Mouse (Mus musculus): ENCODE results near the gene Rabgap1l.
"Not testable (repeated sequence)": the region's sequence is repeated elsewhere in the genome, so short reads cannot be mapped to it uniquely, and the experiment has no call there.

The Rabgap1l gene

DNA sequence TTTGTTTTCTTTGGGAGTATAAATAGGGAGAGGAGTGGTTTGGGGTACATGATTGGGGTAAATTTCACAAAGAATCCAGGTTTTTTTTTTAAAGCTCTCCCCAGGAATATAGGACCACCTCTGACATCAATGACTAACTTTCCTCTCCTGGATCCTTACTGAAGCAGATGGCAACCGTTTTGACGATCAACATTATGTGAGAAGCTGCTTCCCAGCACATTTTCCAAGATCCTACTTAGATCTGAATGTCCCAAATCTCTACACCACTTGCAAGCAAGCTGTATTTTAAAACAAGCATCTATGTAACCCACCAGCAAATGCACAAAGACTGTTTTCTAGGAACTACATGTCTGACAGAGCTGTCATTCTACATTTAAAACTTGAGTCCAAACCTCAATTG lies 311.4 kb downstream of the Rabgap1l start:
- no peak for DNase-seq

DNA sequence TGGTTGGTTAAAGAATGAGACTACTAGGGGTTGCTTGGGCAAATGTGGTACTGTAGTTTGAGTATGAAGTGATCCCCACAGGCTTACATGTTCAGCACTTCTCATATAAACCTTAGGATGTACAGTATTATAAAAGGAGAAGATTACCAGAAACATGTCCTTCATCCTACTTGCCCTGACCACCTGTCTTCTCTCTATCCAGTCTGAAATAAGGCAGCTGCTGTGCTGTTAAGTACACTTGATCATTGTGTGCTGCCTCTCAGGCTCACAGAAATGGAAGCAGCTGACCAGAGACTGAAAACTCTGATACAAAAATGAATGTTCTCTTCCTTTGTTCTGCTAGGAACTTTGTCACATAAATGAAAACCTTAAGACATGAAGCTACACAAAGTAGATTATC lies 325.6 kb downstream of the Rabgap1l start:
- no peak for DNase-seq

DNA sequence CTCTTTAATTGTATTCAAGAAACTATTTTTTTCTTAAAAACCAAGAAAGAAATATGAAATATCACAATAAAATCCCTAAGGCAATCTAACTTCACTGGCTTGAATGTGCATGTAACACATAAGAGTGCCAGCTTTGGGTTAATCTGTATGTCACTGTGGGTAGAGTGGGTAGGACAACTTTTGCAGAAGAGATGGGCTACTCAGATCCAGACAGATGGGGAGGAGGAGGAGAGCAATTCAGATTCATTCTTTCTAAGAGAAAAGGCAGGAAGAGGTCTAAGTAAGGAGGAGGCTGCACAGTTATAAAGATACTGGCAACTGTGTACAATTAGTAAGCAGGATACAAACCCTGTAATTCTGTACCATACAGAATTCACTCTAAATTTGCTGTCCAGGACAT lies 327.8 kb downstream of the Rabgap1l start:
- DNase-seq: no peak

DNA sequence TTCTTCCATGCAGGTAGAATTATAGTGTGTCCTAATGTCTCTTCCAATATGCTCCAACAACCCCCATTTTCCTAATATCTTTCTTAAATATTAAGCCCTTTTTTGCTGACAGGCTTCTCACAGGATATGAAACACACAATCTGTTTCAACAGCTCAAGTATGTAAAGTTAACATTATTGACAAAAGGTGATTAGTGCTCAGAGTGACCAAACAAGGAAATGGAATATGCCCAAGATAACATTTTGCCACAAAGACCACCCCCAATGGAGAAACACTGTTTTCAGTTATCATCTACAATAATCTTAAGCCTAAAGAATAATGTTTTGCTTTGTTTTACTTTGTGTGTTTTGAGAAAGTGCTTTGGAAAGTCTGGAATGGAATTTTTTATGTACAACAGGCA lies 328.9 kb downstream of the Rabgap1l start:
- DNase-seq: no peak

DNA sequence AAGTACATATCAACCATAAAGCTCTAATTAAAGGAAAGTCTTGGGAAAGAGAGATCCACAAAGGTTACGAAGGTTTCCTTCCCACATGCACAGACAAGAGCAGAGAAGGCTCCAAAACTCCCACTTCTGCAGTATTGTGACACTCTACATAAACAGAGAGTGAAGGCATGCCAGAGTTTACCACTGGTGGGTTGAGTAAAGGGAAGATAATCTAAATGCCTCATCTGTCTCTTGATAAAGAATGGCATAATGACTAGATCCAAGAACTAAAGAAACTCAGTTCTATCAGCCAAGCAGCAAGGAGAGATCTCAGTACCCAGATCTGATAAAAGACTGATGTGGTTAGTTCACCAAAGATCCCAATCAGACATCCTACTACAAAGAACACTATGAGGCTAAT lies 332.7 kb downstream of the Rabgap1l start:
- no peak for DNase-seq

DNA sequence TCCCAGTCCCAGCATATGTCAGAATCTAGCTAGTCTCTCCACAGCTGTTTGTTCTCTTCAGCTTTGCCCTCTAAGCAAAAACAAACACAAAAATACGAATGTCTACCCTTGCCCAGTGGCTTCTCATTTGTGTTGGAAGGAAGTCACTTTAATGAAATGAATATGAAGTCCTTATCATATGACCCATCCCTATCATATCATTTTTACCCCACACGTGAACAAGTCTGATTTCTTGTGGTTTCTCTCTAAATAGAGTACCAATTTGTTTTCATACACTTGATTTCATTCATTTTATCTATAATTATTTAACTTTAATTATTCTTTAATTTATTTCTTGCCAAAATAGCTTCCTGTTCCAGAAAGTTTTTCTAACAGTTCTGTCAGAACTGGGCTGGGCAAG lies 341.3 kb downstream of the Rabgap1l start:
- DNase-seq: no peak

DNA sequence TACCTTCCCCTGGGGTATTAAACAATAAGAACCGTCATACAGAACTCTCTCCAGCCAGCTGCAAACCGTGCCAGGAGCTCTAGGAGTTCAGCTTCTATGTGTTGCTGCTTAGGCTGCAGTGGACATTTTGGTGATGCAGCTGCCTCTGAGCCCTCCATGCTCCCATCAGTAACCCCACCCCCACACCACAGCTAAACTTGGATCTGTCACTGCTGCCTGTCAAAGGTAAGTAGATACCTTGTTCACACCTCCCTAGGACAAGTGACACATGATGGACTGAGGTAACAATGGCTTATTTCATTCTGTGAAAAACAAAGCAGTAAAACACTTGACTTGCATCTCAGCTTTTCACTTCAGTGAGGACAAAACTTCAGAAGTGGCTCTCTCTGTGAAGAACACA lies 344.3 kb downstream of the Rabgap1l start:
- no peak for DNase-seq

DNA sequence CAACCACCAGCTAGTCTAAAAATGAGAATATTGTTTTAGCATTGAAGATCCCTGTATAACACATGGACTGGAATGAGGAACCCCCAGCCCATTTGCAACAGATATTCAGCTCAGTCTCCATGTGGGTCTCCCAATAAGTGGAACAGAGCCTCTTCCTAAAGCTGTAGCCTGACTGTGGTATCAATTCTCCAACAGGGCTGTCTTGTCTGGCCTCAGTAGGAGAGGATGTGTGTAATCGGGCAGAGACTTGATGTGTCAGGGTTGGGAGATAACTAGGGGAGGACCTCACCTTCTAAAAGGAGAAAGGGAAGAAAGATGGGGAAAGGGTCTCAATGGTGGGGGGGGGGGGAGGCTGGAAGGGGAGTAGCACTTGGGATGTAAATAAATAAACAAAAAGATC lies 346.2 kb downstream of the Rabgap1l start:
- no peak for DNase-seq

DNA sequence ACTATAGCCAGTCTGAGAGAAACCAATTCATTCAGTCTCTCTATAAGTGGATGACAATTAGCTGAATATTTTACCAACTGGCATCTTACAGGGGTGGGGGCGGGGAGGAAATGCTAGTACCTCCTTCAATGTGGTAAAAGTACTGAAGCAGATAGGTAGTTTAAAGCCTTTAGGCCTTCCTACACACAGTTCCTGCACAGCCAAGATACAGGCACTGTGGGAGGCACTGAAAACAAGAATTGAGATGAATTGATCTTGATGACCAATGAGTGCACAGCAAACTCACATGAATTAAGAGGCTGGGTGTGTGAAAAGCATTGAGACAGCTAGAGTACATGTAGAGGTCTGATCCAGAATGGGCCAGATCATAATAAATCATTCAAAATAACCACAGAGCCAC lies 349.5 kb downstream of the Rabgap1l start:
- DNase-seq: no peak

DNA sequence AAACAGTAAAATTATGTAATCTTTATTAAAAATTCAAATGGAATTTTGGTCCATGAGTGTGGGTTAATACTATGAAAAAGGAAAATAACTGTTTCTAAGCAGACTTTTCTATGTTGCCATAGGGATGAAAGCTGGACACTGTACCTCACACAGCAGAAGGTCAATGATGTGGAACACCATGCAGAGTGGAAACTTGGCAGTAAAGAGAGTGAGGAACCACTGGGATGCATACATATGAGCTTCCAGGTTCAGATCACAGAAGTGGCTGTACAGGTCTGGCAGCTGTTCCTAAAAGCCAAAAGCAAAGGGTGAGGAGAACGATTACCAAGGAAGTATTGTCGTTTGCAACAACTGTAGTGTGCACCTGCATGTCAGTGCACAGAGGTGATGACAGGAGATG lies 351.3 kb downstream of the Rabgap1l start:
- no peak for DNase-seq

DNA sequence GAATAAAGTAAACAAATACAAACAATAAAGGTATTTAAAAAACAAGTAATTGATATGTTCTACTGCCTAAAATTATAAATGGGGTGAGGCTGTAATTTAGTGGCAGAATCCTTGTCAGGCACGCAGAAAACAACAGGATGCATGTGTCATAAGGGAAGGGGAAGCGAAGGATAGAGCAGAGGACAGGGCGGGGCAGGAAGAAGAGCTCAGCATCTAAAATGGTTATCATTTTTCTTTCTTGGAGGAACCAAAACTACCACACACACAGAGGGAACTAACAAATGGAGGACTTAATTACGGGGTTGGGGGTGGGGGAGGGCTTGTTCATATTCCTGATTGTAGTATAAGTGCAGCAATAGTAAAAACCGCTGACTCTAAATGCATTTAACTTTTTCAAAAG lies 351.9 kb downstream of the Rabgap1l start:
- DNase-seq: no peak

DNA sequence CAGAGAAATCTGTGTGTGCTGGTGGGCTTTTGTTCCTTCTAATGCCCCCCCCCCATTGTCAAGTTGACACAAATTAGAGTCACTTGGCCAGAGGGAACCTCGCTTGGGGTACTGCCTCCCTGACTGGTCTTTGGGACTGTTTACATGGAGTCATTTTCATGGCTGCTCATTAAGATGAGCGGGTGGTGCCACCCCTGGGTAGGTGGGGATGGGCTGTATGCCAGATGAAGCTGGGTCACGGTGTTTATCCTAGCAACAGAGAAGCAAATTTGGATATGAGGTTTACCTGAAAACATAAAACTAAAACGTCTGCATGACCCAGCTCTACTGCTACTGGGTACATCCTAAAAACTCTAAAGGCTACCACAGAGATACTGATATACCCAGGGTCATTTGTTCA lies 354.2 kb downstream of the Rabgap1l start:
- no peak for DNase-seq

DNA sequence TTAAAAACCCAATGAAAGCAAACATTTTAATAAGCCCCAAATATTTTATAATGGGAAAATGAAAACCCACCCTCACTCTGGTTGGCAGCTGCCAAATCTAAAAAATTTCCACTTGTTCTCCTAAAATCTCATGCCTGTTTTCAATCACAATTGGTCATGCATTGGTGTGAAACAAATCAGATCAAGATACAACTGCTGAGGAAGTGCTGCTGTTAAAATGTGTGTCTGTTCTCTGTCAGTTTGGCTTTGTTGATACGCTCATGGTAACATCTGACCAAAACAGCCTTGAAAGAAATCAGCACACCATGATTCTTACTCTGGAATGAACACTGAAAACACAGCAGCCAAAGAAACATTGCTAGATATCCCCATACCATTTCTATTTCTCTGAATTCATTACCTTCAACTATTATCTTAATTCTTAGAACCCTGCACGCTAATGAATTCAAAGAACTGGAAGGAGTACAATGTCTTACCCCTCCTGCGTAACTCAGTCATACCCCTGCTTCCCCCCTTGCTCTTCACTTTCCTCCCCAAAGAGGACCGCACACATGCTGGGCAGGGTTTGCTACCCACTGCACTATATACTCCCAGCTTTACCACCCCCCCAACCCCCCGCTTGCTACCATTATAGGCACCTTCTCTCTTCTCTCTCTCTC lies 375.7 kb downstream of the Rabgap1l start:
- no peak for DNase-seq

DNA sequence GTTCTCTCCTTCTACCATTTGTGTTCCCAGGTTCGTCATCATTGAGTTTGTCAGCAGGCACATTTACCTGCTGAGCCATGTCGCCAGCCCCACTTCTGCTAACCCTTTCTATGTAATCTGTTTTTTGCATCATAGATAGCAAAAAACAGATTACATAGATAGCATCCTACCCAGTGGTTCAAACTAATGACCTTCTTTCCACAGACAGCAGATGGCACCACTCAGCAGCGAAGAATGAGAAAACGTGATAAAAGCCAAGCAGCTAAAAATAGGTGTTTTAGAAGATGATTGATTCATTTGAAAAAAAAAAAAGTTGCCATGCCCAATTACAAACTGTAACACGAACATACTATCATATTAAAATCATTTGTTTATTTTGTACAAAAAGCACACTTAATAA lies 382.2 kb downstream of the Rabgap1l start:
- peak; percentile 20 for DNase-seq

DNA sequence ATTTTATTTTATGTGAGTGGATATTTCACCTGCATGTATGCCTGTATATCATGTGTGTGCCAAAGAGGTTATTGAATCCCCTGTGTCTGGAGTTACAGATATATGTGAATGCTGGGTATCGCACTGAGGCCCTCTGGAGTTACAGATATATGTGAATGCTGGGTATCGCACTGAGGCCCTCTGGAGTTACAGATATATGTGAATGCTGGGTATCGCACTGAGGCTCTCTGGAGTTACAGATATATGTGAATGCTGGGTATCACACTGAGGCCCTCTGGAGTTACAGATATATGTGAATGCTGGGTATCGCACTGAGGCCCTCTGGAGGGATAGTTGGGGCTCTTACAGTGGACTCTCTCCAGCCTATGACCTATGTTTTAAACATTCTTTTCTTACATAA lies 383.3 kb downstream of the Rabgap1l start:
- not testable (repeated sequence) for DNase-seq

DNA sequence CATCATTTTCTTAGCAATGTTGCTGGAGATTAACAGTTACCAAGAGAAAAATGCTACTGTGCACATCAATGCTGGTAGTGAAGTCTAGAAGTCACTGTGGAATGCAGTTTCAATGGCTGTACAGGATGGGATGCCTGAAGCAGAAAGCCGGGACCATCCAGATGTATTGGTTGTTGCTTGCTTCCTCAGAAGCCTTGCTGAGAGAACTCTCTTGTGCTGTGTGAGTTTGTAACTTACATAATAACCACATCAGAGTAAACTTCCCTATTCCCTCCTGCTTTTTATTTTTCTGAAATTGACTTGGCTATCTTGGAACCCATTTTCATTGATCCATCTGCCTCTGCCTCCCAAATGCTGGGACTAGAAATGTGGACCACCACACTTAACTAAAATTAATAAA lies 383.9 kb downstream of the Rabgap1l start:
- no peak for DNase-seq

DNA sequence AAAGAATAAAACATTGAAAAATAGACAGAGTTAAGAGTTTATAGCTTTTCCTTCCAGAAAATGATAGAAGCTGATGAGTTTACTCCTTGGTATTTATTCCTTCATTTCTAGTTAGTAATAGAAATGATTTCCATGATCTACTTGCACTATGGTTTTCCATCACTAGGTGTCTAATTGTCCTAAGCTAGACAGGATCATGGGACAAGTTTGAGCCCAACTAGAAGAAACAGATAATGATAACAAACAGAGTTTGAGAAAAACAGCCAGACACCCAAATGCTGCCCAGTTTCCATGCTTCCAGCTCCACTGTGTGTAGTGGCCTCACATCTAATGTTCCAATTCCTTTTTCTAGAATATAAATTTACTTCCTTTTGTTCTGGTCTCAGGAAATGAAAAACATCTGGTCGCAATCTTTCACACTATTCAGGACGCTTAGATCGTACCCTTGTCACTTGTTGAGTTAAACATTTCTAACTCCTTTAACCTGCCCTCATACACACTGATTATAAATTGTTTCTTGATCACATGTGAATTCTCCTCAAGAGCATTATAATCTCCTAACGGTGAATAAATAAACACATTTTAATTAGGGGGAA lies 384.6 kb downstream of the Rabgap1l start:
- DNase-seq: no peak

DNA sequence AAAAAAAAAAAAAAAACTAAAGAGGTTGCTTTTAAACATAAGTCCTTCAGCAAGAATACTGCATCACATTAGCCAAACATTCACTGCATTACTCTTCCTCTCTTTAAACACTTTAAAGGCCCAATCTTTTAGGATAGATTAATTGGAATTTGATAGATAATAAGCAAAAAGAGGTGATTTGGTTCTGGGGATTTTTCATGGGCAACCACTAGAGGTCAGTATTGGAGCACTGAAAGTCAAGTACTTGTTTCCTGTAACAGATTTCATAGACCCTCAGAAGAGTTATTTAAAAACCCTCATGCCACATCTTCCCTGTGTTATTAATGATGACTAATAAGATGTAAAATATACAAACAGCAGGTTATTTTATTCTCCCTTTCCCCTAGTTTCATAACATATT lies 393.6 kb downstream of the Rabgap1l start:
- DNase-seq: peak; percentile 26

DNA sequence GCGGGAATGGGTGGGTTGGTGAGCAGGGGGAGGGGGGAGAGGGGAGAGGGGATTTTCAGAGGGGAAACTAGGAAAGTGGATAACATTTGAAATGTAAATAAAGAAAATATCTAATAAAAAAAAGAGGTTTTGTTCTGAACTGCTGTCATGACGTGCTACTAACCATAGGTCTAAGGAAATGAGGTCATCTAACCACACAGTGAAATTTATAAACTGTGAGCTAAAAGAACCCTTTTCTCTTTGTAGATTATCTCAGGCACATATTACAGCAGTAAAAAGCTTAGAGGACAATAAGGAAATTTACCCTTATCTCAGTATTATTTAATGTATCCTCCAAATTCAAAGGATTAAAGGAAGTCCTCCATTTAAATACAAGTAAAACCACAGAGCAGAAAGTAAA lies 396.0 kb downstream of the Rabgap1l start:
- DNase-seq: no peak

DNA sequence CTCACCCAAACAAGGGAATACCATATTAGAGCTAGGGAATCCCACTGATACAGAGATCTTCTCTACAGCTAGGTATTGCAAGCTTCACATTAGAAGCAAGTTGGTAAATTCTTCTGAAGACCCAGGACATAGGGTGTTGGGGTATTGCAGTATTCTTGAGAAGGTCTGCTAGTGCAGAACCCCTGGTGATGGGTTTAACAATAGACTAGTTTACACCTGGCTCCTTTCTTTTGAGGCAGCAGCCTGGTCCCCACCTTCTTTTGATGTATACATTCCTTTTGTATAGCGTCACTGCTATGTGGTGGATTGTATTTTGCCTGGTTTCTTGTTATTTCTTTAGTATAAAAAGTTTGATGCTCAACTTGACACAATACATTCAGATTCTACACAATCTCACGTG lies 405.6 kb downstream of the Rabgap1l start:
- DNase-seq: no peak

DNA sequence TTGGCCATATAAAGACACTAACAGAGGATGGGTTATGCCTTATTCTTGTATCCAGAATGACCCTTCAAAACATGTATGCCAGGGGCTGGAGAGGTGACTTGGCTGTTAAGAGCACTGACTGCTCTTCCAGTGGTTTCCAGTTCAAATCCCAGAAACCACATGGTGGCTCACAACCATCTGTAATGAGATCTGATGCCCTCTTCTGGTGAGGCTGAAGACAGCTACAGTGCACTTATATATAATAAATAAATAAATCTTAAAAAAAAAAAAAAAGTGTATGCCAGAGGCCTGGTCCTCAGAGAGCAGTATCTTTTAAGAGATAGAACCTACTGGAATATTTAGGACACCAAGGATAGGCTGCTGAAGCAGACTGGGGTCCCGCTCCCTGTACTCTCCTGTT lies 414.6 kb downstream of the Rabgap1l start:
- no peak for DNase-seq

DNA sequence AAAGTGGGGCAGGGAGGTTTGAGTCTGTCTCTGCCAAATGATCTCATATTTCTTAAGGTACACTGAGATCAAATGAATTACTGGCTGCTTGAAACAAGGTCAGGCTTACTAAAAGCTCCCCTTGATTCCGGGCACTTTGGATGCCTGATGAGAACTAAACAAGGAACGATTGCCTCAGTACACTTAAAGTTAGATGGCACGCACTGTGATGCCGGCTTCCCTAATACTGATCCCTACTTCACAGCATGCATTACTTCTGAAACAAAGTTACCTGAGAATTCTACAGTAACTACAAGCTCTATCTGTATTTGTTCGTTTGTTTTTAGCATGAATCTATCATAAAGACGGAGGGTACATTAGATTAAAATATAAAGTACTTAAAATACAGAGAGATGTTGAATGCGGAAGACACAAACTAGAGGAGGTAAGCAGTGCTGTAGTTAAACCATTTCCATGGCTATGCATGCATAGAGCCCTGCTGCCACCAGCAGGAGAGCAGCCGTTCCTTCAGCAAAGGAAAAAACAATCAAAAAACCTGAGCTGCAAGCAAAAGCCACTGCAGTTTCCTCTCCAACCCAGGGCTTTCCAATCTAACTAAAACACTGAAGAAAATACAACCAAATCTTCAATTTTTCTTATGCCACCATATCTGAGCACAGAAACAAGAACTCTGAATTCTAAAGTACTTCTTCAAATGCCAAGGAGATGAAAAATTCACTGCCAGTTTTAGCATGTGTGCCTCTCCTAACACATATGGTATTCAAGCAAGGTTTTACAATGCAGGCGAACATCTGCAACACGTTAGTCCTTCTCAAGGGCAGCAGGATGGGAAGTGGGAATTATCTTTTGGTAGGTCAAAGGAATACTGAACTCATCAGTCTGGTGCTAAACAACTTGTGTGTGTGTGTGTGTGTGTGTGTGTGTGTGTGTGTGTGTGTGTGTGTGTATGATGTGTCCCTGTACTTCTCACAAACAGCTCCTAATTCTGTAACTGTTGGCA lies 415.4 kb downstream of the Rabgap1l start:
- DNase-seq: peak; percentile 48

DNA sequence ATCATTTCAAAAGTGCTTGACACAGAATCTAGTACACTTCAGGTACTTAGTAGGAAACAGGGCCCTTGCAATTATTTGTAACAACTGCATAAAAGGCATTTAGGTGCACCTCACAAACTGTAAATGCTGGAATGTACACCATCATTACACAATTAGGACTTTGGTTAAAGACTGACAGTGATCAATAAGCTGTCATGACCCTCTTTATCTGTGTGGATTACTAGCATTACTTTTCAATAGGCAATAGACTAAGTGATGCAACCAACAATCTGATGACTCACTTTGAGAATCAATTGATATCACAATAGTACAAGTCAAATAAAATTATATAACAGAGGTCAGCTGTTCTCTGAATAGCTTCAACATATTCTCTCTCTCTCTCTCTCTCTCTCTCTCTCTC lies 418.5 kb downstream of the Rabgap1l start:
- no peak for DNase-seq

DNA sequence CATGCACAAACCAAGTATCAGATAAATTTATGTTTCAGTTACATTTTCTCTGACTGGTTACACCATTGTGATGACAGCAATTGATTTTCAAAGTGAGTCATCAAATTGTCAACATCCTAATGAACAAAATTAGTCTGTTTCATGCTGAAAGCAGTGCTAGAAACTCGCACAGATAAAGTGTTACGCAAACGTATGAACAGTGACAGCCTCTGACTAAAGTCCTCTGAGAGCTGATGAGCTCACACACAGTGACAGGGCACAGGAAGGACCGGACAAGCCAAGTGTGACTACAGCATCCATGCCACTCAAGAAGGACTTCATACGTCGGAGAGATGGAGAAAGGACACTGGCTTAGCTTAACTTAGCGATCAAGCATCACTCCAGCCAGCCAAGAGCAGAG lies 419.7 kb downstream of the Rabgap1l start:
- DNase-seq: no peak

Data from cerebellum, adult 9-11 months (tissue).